Mouse (Mus musculus) thymus, adult 2 months (tissue): ENCODE measurements at regions not wholly inside any gene's neighbourhood (a gene's known extent, or its start where the extent isn't known, plus 50 kb on each side); places are given as distances from the start of the nearest gene placed in this dataset.

ENCODE experiments used
- CTCF ChIP-seq: fragments of 200-500 bp; IDR thresholded peaks from 2 replicates; pipeline ENCODE4 v1.5.1; 2012; ENCODE audit warnings: mild to moderate bottlenecking, control low read depth, low read length, moderate library complexity, borderline replicate concordance; ENCODE audit not compliant: control insufficient read depth, poor library complexity, insufficient read depth; ENCODE audit errors: extremely low read depth
- POLR2A ChIP-seq: fragments of 200-500 bp; IDR thresholded peaks from 2 replicates; pipeline ENCODE4 v1.6.1; 2012; ENCODE audit warnings: mild to moderate bottlenecking, low read length, control low read depth, moderate library complexity; ENCODE audit not compliant: control insufficient read depth, poor library complexity, insufficient read depth; ENCODE audit errors: extremely low read depth

- TF ChIP-seq POLR2A: no peak
- no peak for TF ChIP-seq CTCF
Measured at GRCm38 (mm10) chr6:61099348-61099981, 80.7 kb upstream of the Ccser1 start.
